Mouse (Mus musculus): ENCODE results near the gene Ube2m. TPM values are rescaled to one million over a fixed set of nuclear protein-coding genes. Genes with fewer than 3 reads are reported as not detected.

Gene Ube2m
- polyA plus RNA-seq, 1 experiment from 2014 or later = 90.9 TPM

DNA sequence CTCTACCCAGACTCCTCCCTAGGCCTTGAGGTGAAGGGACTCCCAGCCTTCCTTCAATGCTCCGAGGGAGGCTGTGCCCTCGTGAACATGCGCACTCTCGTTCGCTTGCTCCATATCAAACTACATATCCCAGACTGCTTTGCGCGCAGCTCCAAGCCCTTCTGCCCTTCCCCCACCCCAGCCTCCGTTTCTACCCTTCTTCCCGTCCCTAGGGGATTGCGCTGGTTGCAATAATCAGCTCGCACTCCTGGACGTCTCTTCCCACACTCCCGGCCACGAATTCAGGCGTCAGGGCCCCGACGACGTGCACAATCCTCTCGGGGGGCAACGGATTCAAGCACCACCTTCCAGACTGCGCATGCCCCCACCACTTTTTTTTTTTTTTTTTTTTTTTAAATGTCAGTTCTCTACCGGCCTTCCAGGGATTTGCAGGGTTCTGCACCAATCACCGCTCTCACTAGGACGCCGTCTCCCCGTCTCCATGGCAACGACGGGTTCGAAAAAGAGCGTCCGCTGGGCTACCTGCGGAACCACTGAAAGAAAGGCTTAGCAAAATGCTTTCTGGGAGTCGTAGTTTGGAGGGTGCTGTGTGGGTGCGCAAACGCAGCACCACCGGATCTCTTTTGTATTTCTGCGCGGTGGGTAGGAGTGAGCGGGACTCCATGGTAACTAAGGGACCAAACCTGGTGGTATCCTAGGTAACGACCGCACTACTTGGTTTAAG is 16.4 kb upstream of the Ube2m start, which contains the start of gene Mzf1:
Gene Mzf1, minus strand, starts transcription at position 478 of the 724 bp plus-strand sequence.
- H3K9me3 ChIP-seq (ENCODE audit: control insufficient read depth, low read length) = no peaks in the 10 kb centered on the region
- H3K4me1 ChIP-seq (replicated peaks; ENCODE audit: control insufficient read depth, insufficient read depth) = no peaks in the 10 kb centered on the region
- under 1% methylated on average over 41 of the region's 41 CpGs for WGBS
- peak; percentile 96 for ATAC-seq (ENCODE audit: low FRiP score, low TSS enrichment)
- H3K36me3 ChIP-seq (ENCODE audit: control insufficient read depth, insufficient read depth, low read length) = no peaks in the 10 kb centered on the region
- DNase-seq (ENCODE audit: low spot score) = peak; percentile 91
- no peaks in the 10 kb centered on the region for H3K27me3 ChIP-seq (ENCODE audit: control insufficient read depth, insufficient read depth, low read length)
- TF ChIP-seq EP300 (optimal IDR thresholded peaks at IDR 0.05) (no peak), CTCF (IDR thresholded peaks at IDR 0.05; ENCODE audit: low read depth) (no peak)
- peak within 1 kb of the TSS; percentile 53; the same call in 1 of the 2 replicates for H3K27ac ChIP-seq (replicated peaks)
- H3K4me3 ChIP-seq (ENCODE audit: low read depth, low read length) = peak within 1 kb of the TSS; percentile 59
- peak within 1 kb of the TSS; percentile 60 for H3K9ac ChIP-seq (ENCODE audit: low read length)
- H3K4me2 ChIP-seq (replicated peaks; ENCODE audit: low read depth) = peak within 1 kb of the TSS; percentile 63

DNA sequence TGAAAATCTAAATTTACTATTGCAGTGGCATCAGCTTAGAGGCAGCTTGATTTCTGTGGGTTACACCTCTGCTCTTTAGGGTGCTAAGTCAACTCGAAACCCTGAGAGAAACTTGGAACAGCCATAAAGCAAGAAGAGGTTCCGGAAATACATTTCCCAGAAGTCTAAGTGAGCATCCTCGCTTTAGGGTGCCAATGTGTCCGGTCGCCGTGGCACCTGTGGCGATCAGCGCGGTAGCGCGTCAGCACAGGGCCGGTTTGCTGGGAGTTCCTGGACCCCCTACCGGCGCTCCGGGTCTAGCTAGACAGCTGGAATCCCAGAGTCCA is 15.8 kb upstream of the Ube2m start:
- H3K4me1 ChIP-seq (replicated peaks; ENCODE audit: control insufficient read depth, insufficient read depth) = no peaks in the 10 kb centered on the region
- ATAC-seq (ENCODE audit: low FRiP score, low TSS enrichment) = no peak

DNA sequence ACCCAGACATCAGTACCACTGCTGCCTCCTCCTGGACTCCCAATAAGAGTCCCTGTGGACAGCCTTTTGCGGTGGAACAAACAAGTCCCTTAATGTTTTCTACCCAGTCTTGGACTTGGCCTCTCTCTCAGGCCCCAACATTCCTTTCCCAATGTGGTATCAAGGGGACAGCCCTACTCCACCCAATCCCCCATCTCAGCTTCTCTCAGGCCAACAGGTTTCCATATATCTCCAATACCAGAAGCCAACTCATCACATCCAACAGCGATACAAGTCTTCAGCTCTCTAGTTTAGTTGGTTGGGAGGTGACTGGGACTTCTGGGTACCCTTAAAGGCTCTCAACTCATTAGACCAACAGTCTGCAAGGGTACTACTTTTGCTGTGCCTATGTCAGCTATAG is 15.4 kb upstream of the Ube2m start:
- Histone ChIP-seq H3K4me1 (replicated peaks; ENCODE audit: control insufficient read depth, insufficient read depth) (no peaks in the 10 kb centered on the region), H3K4me3 (ENCODE audit: low read depth, low read length) (peak overlapping the region; percentile 59), H3K27ac (replicated peaks) (no peak overlapping the region), H3K9ac (ENCODE audit: low read length) (no peak overlapping the region), H3K27me3 (ENCODE audit: control insufficient read depth, insufficient read depth, low read length) (no peaks in the 10 kb centered on the region), H3K4me2 (replicated peaks; ENCODE audit: low read depth) (peak overlapping the region; percentile 63), H3K36me3 (ENCODE audit: control insufficient read depth, insufficient read depth, low read length) (no peaks in the 10 kb centered on the region), H3K9me3 (ENCODE audit: control insufficient read depth, low read length) (no peaks in the 10 kb centered on the region)
- ATAC-seq (ENCODE audit: low FRiP score, low TSS enrichment) = no peak
- WGBS = 95% methylated on average over 2 of the region's 2 CpGs
- DNase-seq (ENCODE audit: low spot score) = no peak
- TF ChIP-seq EP300 (optimal IDR thresholded peaks at IDR 0.05) (no peak), CTCF (IDR thresholded peaks at IDR 0.05; ENCODE audit: low read depth) (0 out of 2 replicates have a peak, but pooled peaks have one; percentile 9)

More for the DNA sequence above, 15.8 kb upstream of the Ube2m start:
- Histone ChIP-seq H3K9me3 (ENCODE audit: control insufficient read depth, low read length) (no peaks in the 10 kb centered on the region), H3K9ac (ENCODE audit: low read length) (peak overlapping the region; percentile 60), H3K27me3 (ENCODE audit: control insufficient read depth, insufficient read depth, low read length) (no peaks in the 10 kb centered on the region), H3K4me2 (replicated peaks; ENCODE audit: low read depth) (peak overlapping the region; percentile 63), H3K36me3 (ENCODE audit: control insufficient read depth, insufficient read depth, low read length) (no peaks in the 10 kb centered on the region), H3K4me3 (ENCODE audit: low read depth, low read length) (peak overlapping the region; percentile 59), H3K27ac (replicated peaks) (peak overlapping the region; percentile 53; the same call in 1 of the 2 replicates)
- no peak for DNase-seq (ENCODE audit: low spot score)
- WGBS = 1% methylated on average over 15 of the region's 15 CpGs
- TF ChIP-seq EP300 (optimal IDR thresholded peaks at IDR 0.05) (no peak), CTCF (IDR thresholded peaks at IDR 0.05; ENCODE audit: low read depth) (0 out of 2 replicates have a peak, but pooled peaks have one; percentile 4)

DNA sequence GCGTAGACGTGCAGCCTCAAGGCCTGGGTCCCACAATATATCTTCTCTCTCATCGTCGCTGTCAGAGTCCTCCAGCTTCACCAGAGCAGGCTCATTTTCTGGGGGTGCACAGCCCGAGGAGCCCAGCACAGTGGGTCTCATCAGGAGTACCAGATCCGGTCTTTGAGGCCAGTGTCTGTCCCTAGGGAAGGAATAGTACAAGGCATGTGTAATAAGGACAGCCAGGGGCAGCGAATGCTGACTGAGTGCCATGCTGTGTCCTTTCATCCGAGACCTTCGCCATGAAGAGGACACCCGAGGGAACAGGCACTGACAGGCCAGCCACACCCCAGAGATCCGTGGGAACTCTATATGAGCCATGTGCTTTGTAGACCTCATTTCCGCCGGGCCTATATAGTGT is 14.9 kb upstream of the Ube2m start:
- 86% methylated on average over 13 of the region's 13 CpGs for WGBS
- Histone ChIP-seq H3K9me3 (ENCODE audit: control insufficient read depth, low read length) (no peaks in the 10 kb centered on the region), H3K4me2 (replicated peaks; ENCODE audit: low read depth) (no peak overlapping the region), H3K4me1 (replicated peaks; ENCODE audit: control insufficient read depth, insufficient read depth) (no peaks in the 10 kb centered on the region), H3K36me3 (ENCODE audit: control insufficient read depth, insufficient read depth, low read length) (no peaks in the 10 kb centered on the region), H3K9ac (ENCODE audit: low read length) (no peak overlapping the region), H3K27ac (replicated peaks) (no peak overlapping the region), H3K4me3 (ENCODE audit: low read depth, low read length) (no peak overlapping the region), H3K27me3 (ENCODE audit: control insufficient read depth, insufficient read depth, low read length) (no peaks in the 10 kb centered on the region)
- no peak for TF ChIP-seq EP300 (optimal IDR thresholded peaks at IDR 0.05)
- TF ChIP-seq CTCF (IDR thresholded peaks at IDR 0.05; ENCODE audit: low read depth) = no peak
- no peak for DNase-seq (ENCODE audit: low spot score)
- ATAC-seq (ENCODE audit: low FRiP score, low TSS enrichment) = no peak

DNA sequence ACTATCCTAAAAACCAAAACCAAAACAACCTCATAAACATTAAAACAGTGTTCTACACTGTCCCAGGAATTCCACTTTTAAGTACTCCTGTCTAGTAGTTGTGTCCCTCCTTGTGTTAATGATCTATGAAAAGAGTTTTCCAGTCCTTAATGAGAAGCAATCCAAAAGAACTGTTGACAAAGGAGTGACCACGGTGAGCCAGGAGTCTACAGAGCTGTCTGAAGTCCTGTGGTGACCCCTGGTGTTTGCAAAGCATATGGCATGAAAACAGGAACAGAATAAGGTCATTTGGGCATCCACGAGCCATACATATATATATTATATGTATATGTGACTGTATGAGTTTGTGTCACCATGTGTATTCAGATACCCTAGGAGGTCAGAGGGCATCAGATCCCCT is 8.0 kb upstream of the Ube2m start:
- no peak for TF ChIP-seq EP300 (optimal IDR thresholded peaks at IDR 0.05)
- TF ChIP-seq CTCF (IDR thresholded peaks at IDR 0.05; ENCODE audit: low read depth) = peak; percentile 94
- no peaks in the 10 kb centered on the region for H3K9me3 ChIP-seq (ENCODE audit: control insufficient read depth, low read length)
- H3K36me3 ChIP-seq (ENCODE audit: control insufficient read depth, insufficient read depth, low read length) = no peaks in the 10 kb centered on the region
- H3K27ac ChIP-seq (replicated peaks) = no peak overlapping the region
- DNase-seq (ENCODE audit: low spot score) = peak; percentile 75
- H3K4me2 ChIP-seq (replicated peaks; ENCODE audit: low read depth) = no peak overlapping the region
- peaks cover 3% of the 10 kb centered on the region; the same call in 1 of the 2 replicates for H3K4me1 ChIP-seq (replicated peaks; ENCODE audit: control insufficient read depth, insufficient read depth)
- H3K4me3 ChIP-seq (ENCODE audit: low read depth, low read length) = no peak overlapping the region
- peaks cover 3% of the 10 kb centered on the region; the same call in 1 of the 2 replicates for H3K27me3 ChIP-seq (ENCODE audit: control insufficient read depth, insufficient read depth, low read length)
- WGBS = 4% methylated on average over 2 of the region's 2 CpGs
- H3K9ac ChIP-seq (ENCODE audit: low read length) = no peak overlapping the region
- ATAC-seq (ENCODE audit: low FRiP score, low TSS enrichment) = peak; percentile 72

DNA sequence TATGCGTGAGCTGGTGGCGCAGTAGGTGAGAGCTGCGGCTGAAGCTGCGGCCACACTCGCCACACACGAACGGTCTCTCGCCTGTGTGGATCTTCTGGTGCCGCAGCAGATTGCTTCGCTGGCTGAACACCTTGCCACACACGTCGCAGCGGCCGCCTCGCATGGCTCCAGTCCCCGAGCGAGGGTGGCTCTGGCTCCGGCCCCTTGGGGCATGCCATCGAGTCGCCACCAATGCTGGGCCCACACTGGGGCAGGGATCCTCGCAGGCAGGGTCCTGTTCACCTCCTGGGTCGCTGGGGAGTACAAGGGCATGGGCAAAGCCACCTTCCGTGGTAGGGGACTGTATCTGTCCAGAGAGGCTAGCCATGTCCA is 6.2 kb upstream of the Ube2m start:
- H3K27me3 ChIP-seq (ENCODE audit: control insufficient read depth, insufficient read depth, low read length) = peaks cover 3% of the 10 kb centered on the region; the same call in 1 of the 2 replicates
- H3K36me3 ChIP-seq (ENCODE audit: control insufficient read depth, insufficient read depth, low read length) = no peaks in the 10 kb centered on the region
- peak overlapping the region; percentile 77 for H3K4me2 ChIP-seq (replicated peaks; ENCODE audit: low read depth)
- no peak for TF ChIP-seq CTCF (IDR thresholded peaks at IDR 0.05; ENCODE audit: low read depth)
- H3K4me3 ChIP-seq (ENCODE audit: low read depth, low read length) = peak overlapping the region; percentile 42
- peaks cover 3% of the 10 kb centered on the region; the same call in 1 of the 2 replicates for H3K4me1 ChIP-seq (replicated peaks; ENCODE audit: control insufficient read depth, insufficient read depth)
- DNase-seq (ENCODE audit: low spot score) (peak; percentile 18), ATAC-seq (ENCODE audit: low FRiP score, low TSS enrichment) (no peak)
- no peak overlapping the region for H3K27ac ChIP-seq (replicated peaks)
- peak overlapping the region; percentile 54 for H3K9ac ChIP-seq (ENCODE audit: low read length)
- no peaks in the 10 kb centered on the region for H3K9me3 ChIP-seq (ENCODE audit: control insufficient read depth, low read length)
- WGBS = 6% methylated on average over 23 of the region's 23 CpGs
